ENCODE assay signal across 9 mouse cellular contexts in genomic region chr1:106526751-106527150, GRCm38 (mm10).
DNase-seq lines count a peak whose midpoint lies in the region; ATAC-seq lines count a peak whose summit lies in the region.
"Had no signal": no experiment of that assay in that cellular context is flagged by ENCODE, and none has a peak within 500 bp of the region (broad histone marks: within the 10 kb centered on the region; RNA-seq: fewer than 3 reads in every experiment).

No protein-coding gene starts in this region.

- no peaks in the 10 kb centered on the region for H3K27me3 ChIP-seq in hindbrain, embryonic 16.5 days (replicated peaks; ENCODE audit: control insufficient read depth, insufficient read depth, low read length)
- H3K27me3 ChIP-seq: CH12.LX had no signal

- no peak for DNase-seq in frontal cortex, postnatal 25 days (ENCODE audit: low spot score in 2 of 2)
- peak; percentile 13 for DNase-seq in urinary bladder, postnatal 25 days (ENCODE audit: low spot score)
- DNase-seq in urinary bladder, postnatal 4 days (ENCODE audit: low spot score in 2 of 2), result no peak
- DNase-seq in layer of hippocampus, adult 9-11 months, result peak; percentile 44
- peak; percentile 26 to 78 for DNase-seq in urinary bladder, postnatal 36 days (ENCODE audit: low spot score in 2 of 2)
- no peak for DNase-seq in embryo, embryonic 9.5 days (ENCODE audit: extremely low spot score)

- ATAC-seq in frontal cortex, adult (ENCODE audit: low TSS enrichment), result peak; percentile 24; the same call in 1 of the 2 replicates
- no peak for ATAC-seq in hindbrain, embryonic 16.5 days

- no peaks in the 10 kb centered on the region for H3K9me3 ChIP-seq in hindbrain, embryonic 16.5 days (ENCODE audit: control insufficient read depth, low read length)

- WGBS in hindbrain, embryonic 16.5 days, result 71% methylated on average over 7 of the region's 7 CpGs

- no peak overlapping the region for H3K27ac ChIP-seq in hindbrain, embryonic 16.5 days (ENCODE audit: low read depth, low read length)

- no peak overlapping the region for H3K9ac ChIP-seq in hindbrain, embryonic 16.5 days (ENCODE audit: low read depth, low read length)

- no peak overlapping the region for H3K4me2 ChIP-seq in hindbrain, embryonic 16.5 days (ENCODE audit: low read length)

- H3K4me1 ChIP-seq in hindbrain, embryonic 16.5 days (ENCODE audit: control insufficient read depth, insufficient read depth, low read depth, low read length), result no peaks in the 10 kb centered on the region

- no peaks in the 10 kb centered on the region for H3K36me3 ChIP-seq in hindbrain, embryonic 16.5 days (ENCODE audit: control insufficient read depth, insufficient read depth, low read length)

- no peak overlapping the region for H3K4me3 ChIP-seq in hindbrain, embryonic 16.5 days (ENCODE audit: low read length)

Comparison
In these comparisons a context has a peak if more than half of its experiments do, and no peak if none do; other contexts are left out.
1. DNase-seq: peak in urinary bladder, postnatal 25 days (single experiment), layer of hippocampus, adult 9-11 months (single experiment) and urinary bladder, postnatal 36 days (2 of 2); none in frontal cortex, postnatal 25 days (0 of 2), urinary bladder, postnatal 4 days (0 of 2) and embryo, embryonic 9.5 days (single experiment).